Mouse (Mus musculus): ENCODE measurements around the gene Sfswap. TPM values are rescaled to one million over a fixed set of nuclear protein-coding genes. Genes with fewer than 3 reads are reported as not detected.

The Sfswap gene
- 34.4 TPM for polyA plus RNA-seq (2014; fragmentation: Illumina TruSeq; extraction: RNeasy Lipid Tissue Mini Kit (QIAGEN cat#74804); ENCODE audit: low read depth, low replicate concordance)

GRCm38 (mm10) chr5:129500722-129501634 lies at the start of gene Sfswap:
Gene Sfswap, plus strand, starts transcription at chr5:129501221.

GRCm38 (mm10) chr5:129583761-129584582 lies 83.0 kb downstream of the Sfswap start, which contains the start of gene Mmp17:
Gene Mmp17, plus strand, starts transcription at chr5:129584169.

Other genes with a start within 250 kb of the Sfswap start
- 0.12 TPM for gene Mmp17, start 82.9 kb downstream of the Sfswap start, polyA plus RNA-seq (2014; fragmentation: Illumina TruSeq; extraction: RNeasy Lipid Tissue Mini Kit (QIAGEN cat#74804); ENCODE audit: low read depth, low replicate concordance)
- gene Zfp11, start 168.9 kb downstream of the Sfswap start, polyA plus RNA-seq (2014; fragmentation: Illumina TruSeq; extraction: RNeasy Lipid Tissue Mini Kit (QIAGEN cat#74804); ENCODE audit: low read depth, low replicate concordance) = 5.6 TPM
- gene Sept14, start 207.3 kb downstream of the Sfswap start, polyA plus RNA-seq (2014; fragmentation: Illumina TruSeq; extraction: RNeasy Lipid Tissue Mini Kit (QIAGEN cat#74804); ENCODE audit: low read depth, low replicate concordance) = not detected
- gene Mrps17, start 214.3 kb downstream of the Sfswap start, polyA plus RNA-seq (2014; fragmentation: Illumina TruSeq; extraction: RNeasy Lipid Tissue Mini Kit (QIAGEN cat#74804); ENCODE audit: low read depth, low replicate concordance) = 79.6 TPM
- gene Nipsnap2, start 223.8 kb downstream of the Sfswap start, polyA plus RNA-seq (2014; fragmentation: Illumina TruSeq; extraction: RNeasy Lipid Tissue Mini Kit (QIAGEN cat#74804); ENCODE audit: low read depth, low replicate concordance) = 112 TPM